Mouse (Mus musculus) myocyte (in vitro differentiated cells): ENCODE measurements at regions not wholly inside any gene's neighbourhood (a gene's known extent, or its start where the extent isn't known, plus 50 kb on each side); places are given as distances from the start of the nearest gene placed in this dataset.

Experiments
- MAX ChIP-seq: IDR thresholded peaks from one replicate; pipeline ENCODE4 v1.6.1; 2011; ENCODE audit warnings: low read depth, mild to moderate bottlenecking, control low read depth
- MYOD1 ChIP-seq, 3 experiments: IDR thresholded peaks; one replicate each; pipeline ENCODE4 v1.6.1; 2011; ENCODE audit warnings: control low read depth in 2 of 3, low read depth in 2 of 3, mild to moderate bottlenecking in 2 of 3, moderate library complexity in 1 of 3; ENCODE audit not compliant: insufficient read length in 2 of 3, control insufficient read depth in 1 of 3
- POLR2A ChIP-seq: IDR thresholded peaks from one replicate; pipeline ENCODE4 v1.6.1; 2011; ENCODE audit warnings: low read depth, mild to moderate bottlenecking, control low read depth, moderate library complexity; ENCODE audit not compliant: insufficient read length
- POLR2AphosphoS2 ChIP-seq: IDR thresholded peaks from one replicate; pipeline ENCODE4 v1.6.1; 2011; ENCODE audit warnings: low read depth, control low read depth; ENCODE audit not compliant: insufficient read length
- TCF12 ChIP-seq: IDR thresholded peaks from one replicate; pipeline ENCODE4 v1.6.1; 2011; ENCODE audit warnings: mild to moderate bottlenecking, control low read depth; ENCODE audit not compliant: poor library complexity, insufficient read depth, severe bottlenecking

DNA sequence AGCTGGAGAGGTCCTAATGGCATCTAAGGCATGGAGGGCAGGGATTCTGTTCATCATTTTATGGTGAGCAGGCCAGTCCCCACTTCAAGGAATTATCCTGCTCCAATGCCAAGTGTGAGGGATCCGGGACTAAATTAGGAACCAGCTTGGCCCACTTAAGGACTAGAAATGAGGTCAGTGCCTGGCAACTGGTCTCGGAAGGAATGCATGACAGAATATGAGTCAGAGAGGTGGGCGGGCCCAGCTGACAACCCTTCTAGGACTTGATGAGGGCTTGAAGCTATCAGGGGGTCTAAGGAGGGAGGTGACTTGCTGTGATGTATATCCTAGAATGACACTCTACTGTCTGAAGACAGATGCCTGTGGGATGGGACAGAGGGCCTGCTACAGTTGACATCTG, 100.4 kb upstream of the Fam180a start:
- TF ChIP-seq POLR2AphosphoS2 (no peak), MAX (no peak), POLR2A (no peak), MYOD1 (IDR thresholded peaks at IDR 0.05; ENCODE audit: control insufficient read depth in 1 of 3, insufficient read length in 2 of 3, low read depth in 2 of 3) (peak in 2 of 3 experiments; percentile 39 to 59), TCF12 (no peak)
